Comparison of ENCODE assay signal across 15 mouse cellular contexts in the genomic region with DNA sequence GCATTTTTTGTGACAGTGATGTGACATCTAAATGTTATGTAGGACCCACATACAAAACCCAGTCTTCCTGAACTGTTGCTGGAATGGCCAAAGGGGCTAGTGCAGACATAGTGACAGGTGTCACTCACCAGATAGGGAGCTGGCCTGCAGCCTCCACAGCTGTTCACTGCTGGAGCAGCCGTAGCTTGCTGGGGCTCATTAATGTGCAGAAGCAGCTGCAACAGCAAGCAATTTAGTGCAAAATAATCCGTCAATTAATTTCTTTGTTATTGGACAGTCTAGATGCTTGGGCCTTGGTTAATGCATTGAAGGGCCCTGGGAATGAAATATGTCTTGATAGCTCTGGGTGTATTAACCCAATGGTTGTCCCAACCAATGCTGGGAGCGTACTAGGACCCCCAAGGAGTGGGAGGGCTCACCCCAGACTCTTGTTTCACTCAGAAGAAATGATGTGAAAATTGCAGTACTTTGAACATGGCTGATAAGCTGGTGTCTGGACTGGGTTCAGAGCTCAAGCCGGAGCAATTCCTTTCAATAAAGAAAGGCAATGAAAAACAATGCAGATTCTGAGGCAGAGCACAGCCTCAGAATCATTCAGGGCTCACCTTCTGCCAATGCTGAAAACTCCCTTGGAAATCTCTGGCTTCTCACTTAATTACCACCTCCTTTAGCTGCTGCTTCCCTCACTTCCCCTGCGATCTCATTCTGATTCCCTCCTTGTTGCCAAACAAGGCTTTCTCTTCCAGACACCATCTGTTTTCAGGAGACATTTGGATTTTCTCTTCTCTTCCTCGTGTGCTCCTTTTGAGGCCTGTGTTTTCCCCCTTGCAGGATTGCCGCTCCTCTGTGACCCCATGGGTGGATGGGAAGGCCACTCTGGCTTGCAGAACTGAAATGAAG. TPM values are rescaled to one million over a fixed set of nuclear protein-coding genes. Genes with fewer than 3 reads are reported as not detected.
A peak's percentile ranks its signal among the peaks of the same experiment; 100 is the strongest.
DNase-seq lines count a peak whose midpoint lies in the region; ATAC-seq lines count a peak whose summit lies in the region.
"Had no signal": no experiment of that assay in that cellular context is flagged by ENCODE, and none has a peak within 500 bp of the region (broad histone marks: within the 10 kb centered on the region; RNA-seq: fewer than 3 reads in every experiment).

No protein-coding gene starts in this region.

- H3K9ac ChIP-seq in hindbrain, embryonic 13.5 days, result no peak overlapping the region; the same call in 1 of the 2 replicates
- no peak overlapping the region for H3K9ac ChIP-seq in forebrain, embryonic 11.5 days (ENCODE audit: low read length)
- no peak overlapping the region for H3K9ac ChIP-seq in hindbrain, embryonic 14.5 days
- no peak overlapping the region for H3K9ac ChIP-seq in neural tube, embryonic 14.5 days (replicated peaks; ENCODE audit: low read depth, low read length)
- H3K9ac ChIP-seq: lung, embryonic 15.5 days had no signal

- H3K9me3 ChIP-seq in hindbrain, embryonic 13.5 days, result no peaks in the 10 kb centered on the region
- no peaks in the 10 kb centered on the region for H3K9me3 ChIP-seq in hindbrain, embryonic 10.5 days
- no peaks in the 10 kb centered on the region for H3K9me3 ChIP-seq in forebrain, embryonic 11.5 days (ENCODE audit: control insufficient read depth, low read length)
- no peaks in the 10 kb centered on the region for H3K9me3 ChIP-seq in hindbrain, embryonic 14.5 days (ENCODE audit: control insufficient read depth, low read length)
- H3K9me3 ChIP-seq in neural tube, embryonic 14.5 days (ENCODE audit: control insufficient read depth, low read length), result no peaks in the 10 kb centered on the region
- H3K9me3 ChIP-seq: heart, embryonic 10.5 days; lung, embryonic 15.5 days had no signal

- peak overlapping the region; percentile 76 for H3K27ac ChIP-seq in hindbrain, embryonic 13.5 days
- no peak overlapping the region for H3K27ac ChIP-seq in hindbrain, embryonic 10.5 days
- H3K27ac ChIP-seq in forebrain, embryonic 11.5 days (ENCODE audit: low read depth, low read length), result peak overlapping the region; percentile 66
- H3K27ac ChIP-seq in hindbrain, embryonic 14.5 days, result peak overlapping the region; percentile 46
- peak overlapping the region; percentile 44 for H3K27ac ChIP-seq in neural tube, embryonic 14.5 days (ENCODE audit: low read depth, low read length)
- H3K27ac ChIP-seq: heart, embryonic 10.5 days; lung, embryonic 15.5 days had no signal

- H3K4me2 ChIP-seq in hindbrain, embryonic 13.5 days, result no peak overlapping the region
- H3K4me2 ChIP-seq in forebrain, embryonic 11.5 days (ENCODE audit: low read depth, low read length, severe bottlenecking), result no peak overlapping the region
- no peak overlapping the region for H3K4me2 ChIP-seq in hindbrain, embryonic 14.5 days (replicated peaks)
- no peak overlapping the region for H3K4me2 ChIP-seq in neural tube, embryonic 14.5 days (ENCODE audit: low read depth, low read length)
- H3K4me2 ChIP-seq: liver, embryonic 11.5 days; lung, embryonic 15.5 days had no signal

- H3K27me3 ChIP-seq in hindbrain, embryonic 13.5 days, result no peaks in the 10 kb centered on the region
- no peaks in the 10 kb centered on the region for H3K27me3 ChIP-seq in hindbrain, embryonic 10.5 days (ENCODE audit: insufficient read depth, poor library complexity, severe bottlenecking)
- no peaks in the 10 kb centered on the region for H3K27me3 ChIP-seq in forebrain, embryonic 11.5 days (ENCODE audit: control insufficient read depth, insufficient read depth, low read length)
- H3K27me3 ChIP-seq in hindbrain, embryonic 14.5 days (ENCODE audit: control insufficient read depth, insufficient read depth, low read length), result no peaks in the 10 kb centered on the region
- H3K27me3 ChIP-seq in neural tube, embryonic 14.5 days (ENCODE audit: control insufficient read depth, insufficient read depth, low read length), result no peaks in the 10 kb centered on the region
- H3K27me3 ChIP-seq: lung, embryonic 15.5 days had no signal

- no peak for ATAC-seq in hindbrain, embryonic 13.5 days (ENCODE audit: low FRiP score)
- ATAC-seq in forebrain, embryonic 11.5 days (replicated peaks; ENCODE audit: low FRiP score), result no peak
- ATAC-seq in hindbrain, embryonic 14.5 days (ENCODE audit: low FRiP score), result no peak
- ATAC-seq in neural tube, embryonic 14.5 days (ENCODE audit: low read depth), result no peak
- ATAC-seq: intestine, embryonic 16.5 days had no signal

- 46% methylated on average over 7 of the region's 7 CpGs for WGBS in hindbrain, embryonic 13.5 days
- WGBS in hindbrain, embryonic 10.5 days, result 58% methylated on average over 7 of the region's 7 CpGs
- WGBS in forebrain, embryonic 11.5 days, result 54% methylated on average over 7 of the region's 7 CpGs
- WGBS in hindbrain, embryonic 14.5 days, result 40% methylated on average over 7 of the region's 7 CpGs
- WGBS in neural tube, embryonic 14.5 days, result 41% methylated on average over 7 of the region's 7 CpGs

- H3K4me1 ChIP-seq in hindbrain, embryonic 13.5 days (replicated peaks), result peaks cover 10% of the 10 kb centered on the region
- H3K4me1 ChIP-seq in hindbrain, embryonic 10.5 days (replicated peaks), result peaks cover 7% of the 10 kb centered on the region
- H3K4me1 ChIP-seq in forebrain, embryonic 11.5 days (replicated peaks; ENCODE audit: control insufficient read depth, insufficient read depth, low read length), result no peaks in the 10 kb centered on the region; the same call in 1 of the 2 replicates
- H3K4me1 ChIP-seq in hindbrain, embryonic 14.5 days (replicated peaks; ENCODE audit: control insufficient read depth, insufficient read depth, low read length), result no peaks in the 10 kb centered on the region
- H3K4me1 ChIP-seq in neural tube, embryonic 14.5 days (ENCODE audit: control insufficient read depth, insufficient read depth, low read length), result no peaks in the 10 kb centered on the region; the same call in 1 of the 2 replicates
- H3K4me1 ChIP-seq: heart, embryonic 10.5 days; lung, embryonic 15.5 days had no signal

- no peak for DNase-seq in hindbrain, embryonic 10.5 days (ENCODE audit: low spot score)
- no peak for DNase-seq in forebrain, embryonic 11.5 days (ENCODE audit: low spot score)
- no peak for DNase-seq in hindbrain, embryonic 14.5 days (ENCODE audit: low spot score)
- DNase-seq in layer of hippocampus, adult 9-11 months, result no peak
- no peak for DNase-seq in kidney, postnatal 10 days
- DNase-seq in left cerebral cortex, adult 9 months (ENCODE audit: low spot score in 2 of 2), result no peak
- DNase-seq: cerebellum, adult 9-11 months; kidney, postnatal 14 days had no signal

- H3K4me3 ChIP-seq in hindbrain, embryonic 13.5 days, result no peak overlapping the region
- no peak overlapping the region for H3K4me3 ChIP-seq in hindbrain, embryonic 10.5 days
- no peak overlapping the region for H3K4me3 ChIP-seq in forebrain, embryonic 11.5 days (ENCODE audit: low read depth, low read length)
- no peak overlapping the region for H3K4me3 ChIP-seq in hindbrain, embryonic 14.5 days (replicated peaks; ENCODE audit: low read length)
- no peak overlapping the region for H3K4me3 ChIP-seq in neural tube, embryonic 14.5 days (ENCODE audit: low read depth, low read length)
- H3K4me3 ChIP-seq: heart, embryonic 10.5 days; lung, embryonic 15.5 days had no signal

- H3K36me3 ChIP-seq in hindbrain, embryonic 13.5 days, result no peaks in the 10 kb centered on the region
- H3K36me3 ChIP-seq in hindbrain, embryonic 10.5 days, result no peaks in the 10 kb centered on the region
- H3K36me3 ChIP-seq in forebrain, embryonic 11.5 days (ENCODE audit: control insufficient read depth, insufficient read depth, low read length), result no peaks in the 10 kb centered on the region
- H3K36me3 ChIP-seq in hindbrain, embryonic 14.5 days (replicated peaks; ENCODE audit: control insufficient read depth, insufficient read depth), result no peaks in the 10 kb centered on the region
- H3K36me3 ChIP-seq in neural tube, embryonic 14.5 days (ENCODE audit: control insufficient read depth, insufficient read depth, low read length), result no peaks in the 10 kb centered on the region
- H3K36me3 ChIP-seq: G1E; heart, embryonic 10.5 days; lung, embryonic 15.5 days had no signal

RNA-seq across cellular contexts. Expression of a gene that starts 24.2 kb away (rescaled TPM):
- 0.18 and 0.71 TPM in 2 replicates for polyA plus RNA-seq in hindbrain, embryonic 13.5 days (2015; fragmentation: Nextera tagmentation; extraction: Ambion mirVana)
- polyA plus RNA-seq in hindbrain, embryonic 10.5 days (2016; fragmentation: Nextera tagmentation; extraction: Ambion mirVana), result 0.29 and 0.52 TPM in 2 replicates
- polyA plus RNA-seq in forebrain, embryonic 11.5 days (2014; fragmentation: Nextera tagmentation; extraction: Ambion mirVana), result 0.05 and 0.15 TPM in 2 replicates
- polyA plus RNA-seq in hindbrain, embryonic 14.5 days (2014; fragmentation: Nextera tagmentation; extraction: Ambion mirVana), result 0.30 and 0.80 TPM in 2 replicates
- polyA plus RNA-seq in neural tube, embryonic 14.5 days (2014; fragmentation: Nextera tagmentation; extraction: Ambion mirVana), result 0.22 and 0.37 TPM in 2 replicates
- polyA plus RNA-seq: G1E had no signal

RNA-seq across cellular contexts. Expression of a gene that starts 27.1 kb away (rescaled TPM):
- 10.9 and 12.0 TPM in 2 replicates for polyA plus RNA-seq in hindbrain, embryonic 13.5 days (2015; fragmentation: Nextera tagmentation; extraction: Ambion mirVana)
- polyA plus RNA-seq in hindbrain, embryonic 10.5 days (2016; fragmentation: Nextera tagmentation; extraction: Ambion mirVana), result 9.6 and 12.3 TPM in 2 replicates
- 10.4 and 12.1 TPM in 2 replicates for polyA plus RNA-seq in forebrain, embryonic 11.5 days (2014; fragmentation: Nextera tagmentation; extraction: Ambion mirVana)
- 10.8 and 12.3 TPM in 2 replicates for polyA plus RNA-seq in hindbrain, embryonic 14.5 days (2014; fragmentation: Nextera tagmentation; extraction: Ambion mirVana)
- polyA plus RNA-seq in neural tube, embryonic 14.5 days (2014; fragmentation: Nextera tagmentation; extraction: Ambion mirVana), result 9.6 and 13.2 TPM in 2 replicates
